Mouse (Mus musculus) CH12.LX (cell line): Measurements from ENCODE around the gene Nmral1. TPM values are rescaled to one million over a fixed set of nuclear protein-coding genes. Genes with fewer than 3 reads are reported as not detected.
A peak's percentile ranks its signal among the peaks of the same experiment; 100 is the strongest.

Experiments
- DNase-seq: peaks from one replicate; pipeline ENCODE4 v3.0.0-alpha.2; 2013; ENCODE audit errors: extremely low read depth
- H3K27ac ChIP-seq: 2 replicates; pipeline ENCODE4 v1.5.1; 2012; ENCODE audit warnings: low read depth, mild to moderate bottlenecking, control low read depth, moderate library complexity; ENCODE audit not compliant: insufficient read depth
- H3K27me3 ChIP-seq: replicated peaks from 2 replicates; pipeline ENCODE3; 2012; ENCODE audit warnings: inconsistent platforms
- H3K36me3 ChIP-seq, 2 experiments: replicated peaks in 1 of 2; 2 replicates each; pipeline versions ENCODE3 to v1.6.1; 2012; ENCODE audit warnings: inconsistent platforms in 1 of 2, low read length in 1 of 2, mild to moderate bottlenecking in 1 of 2, mixed read lengths in 1 of 2, moderate library complexity in 1 of 2; ENCODE audit not compliant: control insufficient read depth in 1 of 2, insufficient read depth in 1 of 2
- H3K4me1 ChIP-seq, 2 experiments: 2 replicates each; pipeline ENCODE4 v1.6.1; 2012; ENCODE audit warnings: inconsistent platforms in 1 of 2, moderate library complexity in 1 of 2; ENCODE audit not compliant: insufficient read depth in 2 of 2, control insufficient read depth in 1 of 2
- H3K4me2 ChIP-seq: 2 replicates; pipeline ENCODE4 v1.6.1; 2012; ENCODE audit warnings: low read depth, mild to moderate bottlenecking, control low read depth; ENCODE audit not compliant: poor library complexity, insufficient read depth, severe bottlenecking
- H3K4me3 ChIP-seq, 3 experiments: fragments of 150-350 bp in 1 of 3; sonication (generic) in 1 of 3; replicated peaks in 1 of 3; 2 replicates each; pipeline versions ENCODE3 to v1.5.1; 2011 to 2012; ENCODE audit warnings: low read depth in 2 of 3, low read length in 2 of 3, mild to moderate bottlenecking in 2 of 3, moderate library complexity in 2 of 3, control low read depth in 1 of 3, improper control_type of control experiment in 1 of 3, inconsistent platforms in 1 of 3, mixed read lengths in 1 of 3; ENCODE audit not compliant: poor library complexity in 1 of 3
- H3K79me2 ChIP-seq: replicated peaks from 2 replicates; pipeline ENCODE4 v1.6.1; 2012; ENCODE audit warnings: mild to moderate bottlenecking, moderate library complexity; ENCODE audit not compliant: control insufficient read depth, poor library complexity, insufficient read depth, severe bottlenecking; ENCODE audit errors: extremely low read depth
- H3K9ac ChIP-seq: 2 replicates; pipeline ENCODE4 v1.6.1; 2012; ENCODE audit warnings: low read depth, mild to moderate bottlenecking, control low read depth, moderate library complexity; ENCODE audit not compliant: insufficient read depth
- H3K9me3 ChIP-seq: replicated peaks from 2 replicates; pipeline ENCODE3; 2012; ENCODE audit warnings: low read length, inconsistent platforms, mixed read lengths
- BHLHE40 ChIP-seq: IDR thresholded peaks from 2 replicates; pipeline ENCODE4 v1.6.1; 2011; ENCODE audit warnings: mild to moderate bottlenecking, low read depth, low read length, improper control_type of control experiment
- CHD1 ChIP-seq: IDR thresholded peaks from 2 replicates; pipeline ENCODE4 v1.6.1; 2012; ENCODE audit warnings: low read depth, low read length, improper control_type of control experiment, inconsistent platforms
- E2F4 ChIP-seq: IDR thresholded peaks from 2 replicates; pipeline ENCODE4 v1.6.1; 2011; ENCODE audit warnings: low read depth, low read length, improper control_type of control experiment; ENCODE audit not compliant: insufficient replicate concordance
- MAX ChIP-seq: IDR thresholded peaks from 2 replicates; pipeline ENCODE4 v1.6.1; 2011; ENCODE audit warnings: low read length, improper control_type of control experiment
- MXI1 ChIP-seq: IDR thresholded peaks from 2 replicates; pipeline ENCODE4 v1.6.1; 2011; ENCODE audit warnings: mild to moderate bottlenecking, low read depth, low read length, improper control_type of control experiment
- MYC ChIP-seq: IDR thresholded peaks from 2 replicates; pipeline ENCODE4 v1.6.1; 2011; ENCODE audit warnings: low read depth, mild to moderate bottlenecking, improper control_type of control experiment, low read length
- NELFE ChIP-seq: IDR thresholded peaks from 2 replicates; pipeline ENCODE4 v1.6.1; 2011; ENCODE audit warnings: low read depth, low read length, improper control_type of control experiment
- POLR2A ChIP-seq: IDR thresholded peaks from 2 replicates; pipeline ENCODE4 v1.6.1; 2011; ENCODE audit warnings: low read depth, mild to moderate bottlenecking, improper control_type of control experiment, low read length
- RAD21 ChIP-seq: IDR thresholded peaks from 2 replicates; pipeline ENCODE4 v1.6.1; 2011; ENCODE audit warnings: low read depth, mild to moderate bottlenecking, low read length, improper control_type of control experiment, moderate library complexity
- RCOR1 ChIP-seq: conservative IDR thresholded peaks from 2 replicates; pipeline ENCODE4 v1.6.1; 2012; ENCODE audit warnings: low read depth, mild to moderate bottlenecking, inconsistent platforms, low read length, improper control_type of control experiment
- SIN3A ChIP-seq: IDR thresholded peaks from 2 replicates; pipeline ENCODE4 v1.6.1; 2012; ENCODE audit warnings: low read length, improper control_type of control experiment, inconsistent platforms
- SMC3 ChIP-seq: IDR thresholded peaks from 2 replicates; pipeline ENCODE4 v1.6.1; 2011; ENCODE audit warnings: low read depth, low read length, improper control_type of control experiment
- TBP ChIP-seq: conservative IDR thresholded peaks from 2 replicates; pipeline ENCODE4 v1.6.1; 2011; ENCODE audit warnings: low read depth, low read length, improper control_type of control experiment
- TCF12 ChIP-seq: IDR thresholded peaks from 2 replicates; pipeline ENCODE4 v1.6.1; 2014; ENCODE audit warnings: low read depth, mild to moderate bottlenecking, inconsistent platforms, low read length, improper control_type of control experiment
- ZC3H11A ChIP-seq: IDR thresholded peaks from 2 replicates; pipeline ENCODE4 v1.6.1; 2012; ENCODE audit warnings: low read depth, mild to moderate bottlenecking, inconsistent platforms, low read length, improper control_type of control experiment
- dilution Hi-C: fragments of 300-500 bp; cut with MboI; formaldehyde crosslinking; loops from 2 replicates; pipeline ENCODE4 v1.14.3; 2020; ENCODE audit warnings: low sequenced_read_pairs; ENCODE audit not compliant: extremely low pct_unique_long_range_greater_than_20kb, extremely low pct_ligation_motif_present
- in situ Hi-C: fragments of 300-500 bp; cut with MboI; formaldehyde crosslinking; loops from 3 replicates; pipeline ENCODE4 v1.14.3; 2019; ENCODE audit warnings: low sequenced_read_pairs, low pct_ligation_motif_present, low pct_unique_long_range_greater_than_20kb, mixed read lengths
- polyA plus RNA-seq: library from polyadenylated mRNA; unstranded; fragments of >175 nt; gene quantifications from 2 replicates; pipeline ENCODE4 v1.2.1, GENCODE M21; 2012; ENCODE audit warnings: low read depth; ENCODE audit not compliant: insufficient read length
- total RNA-seq, 2 experiments: library from RNA; depleted of rRNA; stranded (reverse); fragments of 300-350 nt in 1 of 2; fragments of >200 nt in 1 of 2; gene quantifications; 2 replicates each; pipeline ENCODE4 v1.2.3; 2012 to 2014

Nmral1 gene
- 20.0 and 20.3 TPM in 2 replicates for total RNA-seq (2012; rRNA removed)
- 2.4 and 3.6 TPM in 2 replicates for total RNA-seq (2014; rRNA removed)
- 3.2 TPM in 2 replicates for polyA plus RNA-seq

DNA sequence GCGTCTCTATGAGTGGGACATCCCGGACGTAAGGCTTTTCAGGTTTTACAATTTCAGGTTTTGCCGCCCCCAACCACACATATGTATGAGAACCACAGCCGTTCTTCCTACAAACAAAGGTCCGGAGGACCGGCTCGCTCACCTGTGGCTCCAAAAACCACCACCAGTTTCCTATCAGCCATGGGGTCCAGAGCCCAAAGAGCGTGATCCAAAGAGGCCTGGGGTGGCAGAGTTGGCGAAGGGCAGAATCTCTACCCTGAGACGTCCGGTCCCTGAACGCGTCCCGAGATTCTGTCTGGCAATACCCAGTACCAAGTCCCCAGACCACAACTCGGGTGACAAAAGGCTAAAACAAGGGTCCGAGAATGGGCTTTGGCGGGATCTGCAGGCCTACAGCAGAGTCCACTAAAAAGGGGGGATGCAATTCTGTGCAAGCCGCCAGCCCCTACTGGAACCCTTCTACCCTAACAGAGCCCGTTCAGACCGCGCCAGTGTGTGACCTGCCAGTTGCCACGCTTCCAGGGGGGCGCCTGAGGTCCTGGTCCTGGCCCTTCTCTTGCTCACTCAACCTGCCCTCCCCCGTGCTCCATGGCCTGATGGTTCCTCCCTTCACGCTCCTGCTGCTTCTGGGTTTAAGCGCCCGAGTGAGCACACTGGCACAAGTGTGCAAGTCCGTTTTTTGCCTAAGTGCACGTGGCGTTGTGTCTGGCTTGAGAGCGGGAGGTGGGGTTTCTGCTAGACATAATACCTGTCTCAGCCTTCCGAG lies at the start of gene Nmral1:
Nmral1 (minus strand) TSS at position 604 of the 766 bp plus-strand sequence.
- TF ChIP-seq BHLHE40 = peak; percentile 96
- TF ChIP-seq NELFE = peak; percentile 41; the same call in 1 of the 2 replicates
- 0 out of 2 replicates have a peak, but pooled peaks have one; percentile 61 for TF ChIP-seq E2F4
- no peak for TF ChIP-seq RAD21
- no peak for TF ChIP-seq TCF12
- TF ChIP-seq MAX = peak; percentile 74; the same call in 1 of the 2 replicates
- TF ChIP-seq ZC3H11A = no peak
- TF ChIP-seq MXI1 = peak; percentile 72
- TF ChIP-seq CHD1 = peak; percentile 97
- TF ChIP-seq RCOR1 = no peak
- TF ChIP-seq TBP = peak; percentile 34; the same call in 1 of the 2 replicates
- peak; percentile 77; the same call in 1 of the 2 replicates for TF ChIP-seq MYC
- peak; percentile 71; the same call in 1 of the 2 replicates for TF ChIP-seq POLR2A
- Histone ChIP-seq H3K9ac (peak within 1 kb of the TSS; percentile 64), H3K4me3 (peak within 1 kb of the TSS in 2 of 3 experiments; percentile 21 to 54), H3K79me2 (no peaks in the 10 kb centered on the region), H3K9me3 (peaks cover 7% of the 10 kb centered on the region), H3K4me1 (peaks cover 6 to 22% of the 10 kb centered on the region in 2 experiments), H3K4me2 (peak within 1 kb of the TSS; percentile 24; the same call in 1 of the 2 replicates), H3K27me3 (no peaks in the 10 kb centered on the region), H3K27ac (peak within 1 kb of the TSS; percentile 17), H3K36me3 (peaks cover 2 to 3% of the 10 kb centered on the region in 2 experiments)
- in situ Hi-C loops = no loop called here
- dilution Hi-C loops = no loop called here
- no peak for DNase-seq

DNA sequence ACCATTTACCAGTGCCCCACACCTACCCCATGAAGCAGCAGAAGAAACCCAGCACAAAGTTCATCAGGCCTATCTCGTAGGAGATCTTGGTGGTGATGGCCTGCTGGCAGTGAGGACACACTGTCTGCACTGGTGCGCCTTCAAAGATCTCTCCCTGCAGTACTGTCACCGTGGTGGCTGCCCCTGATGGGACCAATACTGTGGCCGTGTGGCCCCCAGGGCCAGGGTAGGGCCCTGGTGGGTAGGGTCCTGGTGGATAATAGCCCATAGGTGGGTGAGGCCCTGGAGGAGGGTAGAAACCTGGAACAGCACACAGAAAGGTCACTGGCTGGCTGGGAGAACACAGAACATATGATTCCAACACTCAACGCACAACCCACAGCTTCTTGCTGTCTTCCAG lies 49.6 kb upstream of the Nmral1 start:
- H3K4me1 ChIP-seq = peaks cover 15 to 42% of the 10 kb centered on the region in 2 experiments
- no peak overlapping the region for H3K9ac ChIP-seq
- peaks cover 60 to 77% of the 10 kb centered on the region in 2 experiments for H3K36me3 ChIP-seq
- no peak overlapping the region for H3K4me2 ChIP-seq
- no peak for DNase-seq
- in situ Hi-C loops = loop anchor here (25.0 kb wide), 1 partner anchor 94 kb away; no protein-coding TSS in a partner anchor
- TF ChIP-seq SMC3 = no peak
- no peak for TF ChIP-seq NELFE
- no peak for TF ChIP-seq SIN3A
- TF ChIP-seq TBP = no peak
- no peak for TF ChIP-seq E2F4
- TF ChIP-seq BHLHE40 = no peak
- TF ChIP-seq, all 38 proteins: peak for 0
- H3K27me3 ChIP-seq = no peaks in the 10 kb centered on the region
- H3K4me3 ChIP-seq = no peak overlapping the region
- no peaks in the 10 kb centered on the region for H3K9me3 ChIP-seq
- H3K27ac ChIP-seq = no peak overlapping the region
- H3K79me2 ChIP-seq = peaks cover 4% of the 10 kb centered on the region
- dilution Hi-C loops = no loop called here
